In the genomic region with DNA sequence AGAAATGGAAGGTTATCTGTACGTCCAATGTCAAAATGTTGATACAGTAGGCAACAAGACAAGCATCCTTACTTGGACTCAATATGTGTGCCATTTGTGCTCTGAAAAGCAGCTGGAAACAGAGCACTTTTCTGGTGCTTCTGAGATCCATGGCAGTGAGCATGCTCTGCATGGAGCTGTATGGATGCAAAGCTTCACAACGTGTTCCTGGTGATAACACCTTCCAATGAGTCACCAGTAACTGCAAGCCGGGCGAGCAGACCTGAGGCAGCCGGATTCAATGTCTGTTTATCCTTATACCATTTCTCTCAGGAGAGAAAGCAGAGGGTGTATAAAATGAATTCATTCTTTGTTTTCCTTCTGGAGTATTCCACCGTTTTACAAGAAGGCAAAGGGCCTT, we compare ENCODE assay signal across 12 mouse cellular contexts.
"Had no signal": no experiment of that assay in that cellular context is flagged by ENCODE, and none has a peak within 500 bp of the region (broad histone marks: within the 10 kb centered on the region; RNA-seq: fewer than 3 reads in every experiment).

No protein-coding gene starts in this region.

- ATAC-seq: midbrain, embryonic 16.5 days had no signal

- DNase-seq: lung, adult 18-20 months; lung, embryonic 14.5 days; lung, postnatal 10 days; lung, postnatal 4 days; midbrain, embryonic 14.5 days; retina, postnatal 1 day; right cerebral cortex, postnatal 14 days; spleen, adult 18-20 months; thymus, adult 18-20 months; thymus, postnatal 14 days; thymus, postnatal 36 days had no signal
